ENCODE assay signal across 9 mouse cellular contexts in the genomic region with DNA sequence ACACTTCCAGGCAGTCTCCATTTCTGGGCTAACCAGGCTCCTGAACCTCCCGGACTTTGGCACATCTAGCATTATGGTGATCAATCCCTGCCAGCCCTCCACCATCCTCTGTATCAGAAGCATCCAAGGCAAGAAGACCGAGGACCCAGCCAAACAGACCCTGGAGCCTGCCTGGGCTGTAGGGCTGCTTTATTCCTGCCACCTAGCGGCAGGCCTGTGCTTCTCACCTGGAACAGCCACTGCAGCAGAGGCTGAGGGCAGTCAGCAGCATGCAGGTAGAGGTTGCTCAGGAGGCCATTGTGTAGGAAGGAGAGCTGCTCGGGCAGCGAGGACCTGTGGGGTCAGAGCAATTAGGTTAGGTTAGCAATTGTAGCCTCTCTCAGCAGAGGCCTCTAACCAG. TPM values are rescaled to one million over a fixed set of nuclear protein-coding genes. Genes with fewer than 3 reads are reported as not detected.
A peak's percentile ranks its signal among the peaks of the same experiment; 100 is the strongest.
DNase-seq lines count a peak whose midpoint lies in the region; ATAC-seq lines count a peak whose summit lies in the region.
"Had no signal": no experiment of that assay in that cellular context is flagged by ENCODE, and none has a peak within 500 bp of the region (broad histone marks: within the 10 kb centered on the region; RNA-seq: fewer than 3 reads in every experiment).

No protein-coding gene starts in this region.

- H3K9ac ChIP-seq in intestine, embryonic 16.5 days (ENCODE audit: low read depth, low read length) = no peak overlapping the region
- H3K9ac ChIP-seq in midbrain, embryonic 15.5 days = no peak overlapping the region

- H3K27ac ChIP-seq in intestine, embryonic 16.5 days (ENCODE audit: low read length) = no peak overlapping the region
- peak overlapping the region; percentile 33; the same call in 1 of the 2 replicates for H3K27ac ChIP-seq in limb, embryonic 10.5 days
- no peak overlapping the region for H3K27ac ChIP-seq in midbrain, embryonic 15.5 days

- no peaks in the 10 kb centered on the region for H3K9me3 ChIP-seq in intestine, embryonic 16.5 days (ENCODE audit: control insufficient read depth, low read length)
- H3K9me3 ChIP-seq in limb, embryonic 10.5 days (replicated peaks) = no peaks in the 10 kb centered on the region
- H3K9me3 ChIP-seq in midbrain, embryonic 15.5 days = no peaks in the 10 kb centered on the region
- H3K9me3 ChIP-seq: megakaryocyte, embryonic 14.5 days had no signal

- H3K4me1 ChIP-seq in intestine, embryonic 16.5 days (ENCODE audit: control insufficient read depth, insufficient read depth, low read length) = peaks cover 13% of the 10 kb centered on the region
- peaks cover 39% of the 10 kb centered on the region for H3K4me1 ChIP-seq in limb, embryonic 10.5 days
- H3K4me1 ChIP-seq in midbrain, embryonic 15.5 days = no peaks in the 10 kb centered on the region

- peak; percentile 80 for ATAC-seq in intestine, embryonic 16.5 days
- ATAC-seq in midbrain, embryonic 15.5 days (replicated peaks) = peak; percentile 80

- no peak overlapping the region for H3K4me2 ChIP-seq in intestine, embryonic 16.5 days (ENCODE audit: low read depth, low read length)
- no peak overlapping the region for H3K4me2 ChIP-seq in midbrain, embryonic 15.5 days

- no peaks in the 10 kb centered on the region for H3K36me3 ChIP-seq in intestine, embryonic 16.5 days (ENCODE audit: control insufficient read depth, insufficient read depth, low read length)
- H3K36me3 ChIP-seq in limb, embryonic 10.5 days = no peaks in the 10 kb centered on the region
- no peaks in the 10 kb centered on the region for H3K36me3 ChIP-seq in midbrain, embryonic 15.5 days (replicated peaks)

- DNase-seq in layer of hippocampus, adult 11-12 months (ENCODE audit: low spot score) = peak; percentile 72
- no peak for DNase-seq in layer of hippocampus, adult 9-10 months (ENCODE audit: low spot score)
- DNase-seq in embryo, embryonic 10.5 days (ENCODE audit: low spot score) = peak; percentile 81
- peak; percentile 96 for DNase-seq in heart, adult 11 months
- peak; percentile 80 for DNase-seq in limb, embryonic 10.5 days (ENCODE audit: low spot score)
- peak; percentile 20 to 41 for DNase-seq in spleen, postnatal 14 days (ENCODE audit: low spot score in 2 of 2)

- no peak overlapping the region for H3K4me3 ChIP-seq in intestine, embryonic 16.5 days (ENCODE audit: low read length)
- no peak overlapping the region for H3K4me3 ChIP-seq in limb, embryonic 10.5 days
- no peak overlapping the region for H3K4me3 ChIP-seq in midbrain, embryonic 15.5 days
- H3K4me3 ChIP-seq: megakaryocyte, embryonic 14.5 days had no signal

- WGBS in intestine, embryonic 16.5 days = 16% methylated on average over 5 of the region's 5 CpGs
- 19% methylated on average over 5 of the region's 5 CpGs for WGBS in limb, embryonic 10.5 days
- WGBS in midbrain, embryonic 15.5 days = 14% methylated on average over 5 of the region's 5 CpGs

- no peaks in the 10 kb centered on the region for H3K27me3 ChIP-seq in intestine, embryonic 16.5 days (replicated peaks; ENCODE audit: control insufficient read depth, insufficient read depth, low read length)
- no peaks in the 10 kb centered on the region for H3K27me3 ChIP-seq in limb, embryonic 10.5 days (ENCODE audit: low read depth, poor library complexity, severe bottlenecking)
- H3K27me3 ChIP-seq in midbrain, embryonic 15.5 days (replicated peaks) = no peaks in the 10 kb centered on the region

RNA-seq across cellular contexts. Expression of a gene that starts 48.0 kb away (rescaled TPM):
- polyA plus RNA-seq in intestine, embryonic 16.5 days (2015; fragmentation: Nextera tagmentation; extraction: Ambion mirVana) = 0.54 and 0.73 TPM in 2 replicates
- 1.3 and 1.6 TPM in 2 replicates for polyA plus RNA-seq in limb, embryonic 10.5 days (2016; fragmentation: Nextera tagmentation; extraction: Ambion mirVana)
- polyA plus RNA-seq in midbrain, embryonic 15.5 days (2015; fragmentation: Nextera tagmentation; extraction: Ambion mirVana) = not detected in 2 replicates

RNA-seq across cellular contexts. Expression of a gene that starts 56.3 kb away (rescaled TPM):
- polyA plus RNA-seq in intestine, embryonic 16.5 days (2015; fragmentation: Nextera tagmentation; extraction: Ambion mirVana) = 940 and 946 TPM in 2 replicates
- polyA plus RNA-seq in limb, embryonic 10.5 days (2016; fragmentation: Nextera tagmentation; extraction: Ambion mirVana) = 535 and 559 TPM in 2 replicates
- polyA plus RNA-seq in midbrain, embryonic 15.5 days (2015; fragmentation: Nextera tagmentation; extraction: Ambion mirVana) = 612 and 618 TPM in 2 replicates
